Mouse (Mus musculus): ENCODE data around the gene Rab3c. TPM values are rescaled to one million over a fixed set of nuclear protein-coding genes. Genes with fewer than 3 reads are reported as not detected.

Rab3c gene
- polyA plus RNA-seq, 1 experiment from 2014 or later: 5.2 TPM

DNA sequence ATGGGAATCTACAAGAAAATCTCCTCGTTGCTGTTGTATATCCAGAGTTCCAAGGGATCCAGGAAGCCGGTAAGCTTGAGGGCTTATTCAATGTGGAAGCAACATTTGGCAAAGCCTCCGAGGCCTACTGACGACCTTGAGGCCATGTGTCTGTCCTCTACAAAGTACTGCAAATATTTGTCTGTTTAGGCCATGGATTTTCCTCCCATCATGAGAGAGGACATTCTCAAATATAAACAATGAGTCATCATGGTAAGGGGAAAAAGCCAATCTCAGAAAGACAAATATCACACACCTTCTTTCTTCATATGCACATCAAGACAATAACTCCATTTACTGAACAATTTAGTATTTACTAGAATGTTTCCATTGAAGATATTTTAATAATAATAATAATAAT is 158.0 kb downstream of the Rab3c start:
- H3K4me3 ChIP-seq (replicated peaks): no peak overlapping the region
- no peak overlapping the region for H3K27ac ChIP-seq
- no peak overlapping the region for H3K4me2 ChIP-seq (replicated peaks)
- no peaks in the 10 kb centered on the region for H3K9me3 ChIP-seq
- no peak for ATAC-seq
- no peaks in the 10 kb centered on the region for H3K4me1 ChIP-seq (replicated peaks)
- no peaks in the 10 kb centered on the region for H3K27me3 ChIP-seq (replicated peaks)
- H3K36me3 ChIP-seq: no peaks in the 10 kb centered on the region
- WGBS: 66% methylated on average over 4 of the region's 4 CpGs
- no peak overlapping the region for H3K9ac ChIP-seq

GRCm38 (mm10) chr13:110116892-110117291 is 163.9 kb downstream of the Rab3c start:
- no peak overlapping the region for H3K27ac ChIP-seq
- H3K36me3 ChIP-seq: no peaks in the 10 kb centered on the region
- no peaks in the 10 kb centered on the region for H3K4me1 ChIP-seq (replicated peaks)
- no peak overlapping the region for H3K4me2 ChIP-seq (replicated peaks)
- H3K9me3 ChIP-seq: no peaks in the 10 kb centered on the region
- H3K27me3 ChIP-seq (replicated peaks): no peaks in the 10 kb centered on the region
- 90% methylated on average over 5 of the region's 5 CpGs for WGBS
- ATAC-seq: no peak
- no peak overlapping the region for H3K9ac ChIP-seq
- H3K4me3 ChIP-seq (replicated peaks): no peak overlapping the region

DNA sequence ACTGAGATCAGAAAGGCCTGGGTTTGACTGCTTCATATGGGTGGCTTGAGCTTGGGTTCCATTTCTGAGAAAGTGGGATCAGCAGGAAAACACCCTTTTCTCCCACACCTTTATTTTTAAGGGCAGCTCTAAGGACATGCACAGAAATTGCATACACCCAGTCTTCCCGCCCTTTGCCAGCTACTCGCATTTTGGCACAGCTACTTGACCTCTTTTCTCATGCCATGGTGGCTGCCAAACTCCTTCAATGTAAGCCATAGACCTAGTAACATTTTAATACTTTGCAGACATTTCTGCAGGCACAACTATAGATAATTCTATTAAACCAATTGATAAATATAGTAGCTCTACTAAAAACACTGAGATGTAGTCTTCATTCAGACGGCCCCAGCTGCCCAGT is 164.5 kb downstream of the Rab3c start:
- 91% methylated on average over 3 of the region's 3 CpGs for WGBS
- Histone ChIP-seq H3K9me3 (no peaks in the 10 kb centered on the region), H3K9ac (no peak overlapping the region), H3K36me3 (no peaks in the 10 kb centered on the region), H3K27me3 (replicated peaks) (no peaks in the 10 kb centered on the region), H3K4me2 (replicated peaks) (no peak overlapping the region), H3K27ac (no peak overlapping the region), H3K4me1 (replicated peaks) (no peaks in the 10 kb centered on the region), H3K4me3 (replicated peaks) (no peak overlapping the region)
- ATAC-seq: no peak

DNA sequence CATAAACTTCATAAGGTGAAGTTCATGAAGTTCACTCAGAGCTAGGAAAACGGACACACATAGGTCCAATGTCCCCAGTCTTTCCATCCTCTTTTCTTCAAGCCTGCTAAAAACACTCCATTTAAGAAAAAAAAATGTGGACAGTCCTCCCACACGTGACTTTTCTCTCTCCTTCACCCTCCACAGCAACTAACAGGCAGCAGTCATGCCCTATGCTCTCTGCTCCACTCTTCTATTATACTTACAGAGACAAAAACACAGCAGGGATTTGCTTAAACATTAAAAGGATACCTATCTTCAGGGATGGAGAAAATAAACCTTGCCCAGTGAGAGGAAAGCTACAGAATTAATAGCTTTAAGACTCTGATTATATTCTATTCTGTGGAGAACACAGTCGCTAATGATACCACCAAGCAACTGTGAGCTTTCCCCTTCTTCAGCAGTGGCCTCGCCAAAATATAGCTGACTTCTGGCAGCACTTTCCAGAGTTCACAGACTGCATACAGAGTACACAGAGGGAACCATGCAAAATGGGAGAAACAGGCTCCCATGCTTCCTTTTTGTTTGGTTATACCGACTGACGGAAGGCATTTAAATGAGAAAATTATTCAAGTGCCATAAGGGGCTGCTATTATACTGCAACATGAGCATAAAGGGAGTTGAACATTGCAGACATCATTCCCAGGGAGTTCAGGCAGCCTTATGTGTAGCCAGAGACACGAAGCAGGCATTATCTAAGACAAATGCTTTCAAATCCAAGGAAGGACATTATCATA is 165.7 kb downstream of the Rab3c start:
- ATAC-seq: no peak
- no peak overlapping the region for H3K9ac ChIP-seq
- no peaks in the 10 kb centered on the region for H3K9me3 ChIP-seq

DNA sequence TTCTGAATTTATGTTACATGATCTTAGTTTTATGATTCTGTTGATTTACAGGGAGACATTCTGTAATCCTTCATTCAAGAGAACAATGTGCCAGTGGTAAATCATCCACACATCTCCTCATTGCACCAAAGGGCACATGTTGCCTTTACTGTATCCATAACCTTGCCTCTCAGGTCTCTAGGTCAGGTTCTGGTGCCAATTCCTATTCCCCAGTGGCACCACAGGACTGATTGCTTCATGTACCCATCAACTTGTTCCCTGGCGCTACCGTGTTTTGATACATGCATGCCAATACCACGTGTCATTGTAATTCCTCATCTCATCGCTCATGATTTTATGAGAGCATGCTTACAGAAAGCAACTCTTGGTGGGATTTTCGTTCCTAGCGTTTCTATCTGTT is 167.1 kb downstream of the Rab3c start:
- H3K9ac ChIP-seq: no peak overlapping the region
- WGBS: 93% methylated on average over 6 of the region's 6 CpGs
- no peak for ATAC-seq

More for the DNA sequence above, 165.7 kb downstream of the Rab3c start:
- no peak overlapping the region for H3K4me2 ChIP-seq (replicated peaks)
- no peak overlapping the region for H3K4me3 ChIP-seq (replicated peaks)
- no peaks in the 10 kb centered on the region for H3K36me3 ChIP-seq
- H3K4me1 ChIP-seq (replicated peaks): no peaks in the 10 kb centered on the region
- no peak overlapping the region for H3K27ac ChIP-seq
- WGBS: 61% methylated on average over 7 of the region's 7 CpGs
- H3K27me3 ChIP-seq (replicated peaks): no peaks in the 10 kb centered on the region

DNA sequence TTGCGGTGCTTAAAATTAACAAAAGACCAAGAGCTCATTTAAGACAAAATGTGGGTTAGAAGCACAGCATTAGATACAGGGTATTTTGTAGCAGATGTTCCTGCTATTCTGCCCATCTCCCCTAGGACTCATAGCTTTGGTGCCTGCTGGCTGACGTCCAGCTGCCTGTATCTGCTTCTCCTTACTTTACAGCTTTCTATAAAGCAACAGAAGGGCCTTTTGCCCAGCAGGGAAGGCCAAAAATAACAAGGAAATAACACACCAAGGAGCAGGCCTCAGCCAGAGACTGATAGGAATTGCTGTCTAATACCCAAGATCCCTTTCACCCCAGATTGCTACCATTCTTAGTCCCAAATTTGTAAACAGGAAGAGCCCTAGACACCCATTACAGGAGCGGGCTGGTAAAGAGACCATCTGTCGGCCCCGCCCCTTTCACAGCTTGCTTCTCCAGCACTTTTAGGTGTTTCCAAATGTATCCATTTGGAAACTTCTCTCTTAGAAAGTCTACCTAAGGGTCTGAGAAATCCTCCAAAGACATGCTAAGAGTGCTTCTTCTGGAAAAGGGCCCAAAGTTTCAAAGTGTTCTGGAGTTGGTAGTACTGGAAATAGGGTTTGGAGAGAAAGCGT is 183.3 kb downstream of the Rab3c start:
- Histone ChIP-seq H3K4me1 (replicated peaks) (no peaks in the 10 kb centered on the region), H3K36me3 (no peaks in the 10 kb centered on the region), H3K4me3 (replicated peaks) (no peak overlapping the region), H3K27ac (no peak overlapping the region), H3K9me3 (no peaks in the 10 kb centered on the region), H3K4me2 (replicated peaks) (no peak overlapping the region), H3K9ac (no peak overlapping the region), H3K27me3 (replicated peaks) (no peaks in the 10 kb centered on the region)
- ATAC-seq: no peak
- 78% methylated on average over 6 of the region's 6 CpGs for WGBS

More for the DNA sequence above, 167.1 kb downstream of the Rab3c start:
- Histone ChIP-seq H3K4me1 (replicated peaks) (no peaks in the 10 kb centered on the region), H3K27ac (no peak overlapping the region), H3K9me3 (no peaks in the 10 kb centered on the region), H3K36me3 (no peaks in the 10 kb centered on the region), H3K27me3 (replicated peaks) (no peaks in the 10 kb centered on the region), H3K4me2 (replicated peaks) (no peak overlapping the region), H3K4me3 (replicated peaks) (no peak overlapping the region)

- 77% methylated on average over 6 of the region's 6 CpGs for WGBS
- Histone ChIP-seq H3K27me3 (replicated peaks) (no peaks in the 10 kb centered on the region), H3K36me3 (no peaks in the 10 kb centered on the region), H3K4me2 (replicated peaks) (no peak overlapping the region), H3K9me3 (no peaks in the 10 kb centered on the region), H3K4me1 (replicated peaks) (no peaks in the 10 kb centered on the region), H3K27ac (no peak overlapping the region), H3K4me3 (replicated peaks) (no peak overlapping the region), H3K9ac (no peak overlapping the region)
- ATAC-seq: no peak
These were observed 185.8 kb downstream of the Rab3c start for GRCm38 (mm10) chr13:110094998-110095397.

- no peaks in the 10 kb centered on the region for H3K4me1 ChIP-seq (replicated peaks)
- no peak for ATAC-seq
- no peak overlapping the region for H3K27ac ChIP-seq
- H3K27me3 ChIP-seq (replicated peaks): no peaks in the 10 kb centered on the region
- no peak overlapping the region for H3K4me2 ChIP-seq (replicated peaks)
- H3K9me3 ChIP-seq: no peaks in the 10 kb centered on the region
- no peak overlapping the region for H3K9ac ChIP-seq
- WGBS: 61% methylated on average over 17 of the region's 17 CpGs
- H3K4me3 ChIP-seq (replicated peaks): no peak overlapping the region
- H3K36me3 ChIP-seq: no peaks in the 10 kb centered on the region
These were observed 186.8 kb downstream of the Rab3c start for GRCm38 (mm10) chr13:110093720-110094685.

- no peaks in the 10 kb centered on the region for H3K9me3 ChIP-seq
- no peak for ATAC-seq
- no peaks in the 10 kb centered on the region for H3K4me1 ChIP-seq (replicated peaks)
- no peaks in the 10 kb centered on the region for H3K27me3 ChIP-seq (replicated peaks)
- H3K9ac ChIP-seq: no peak overlapping the region
- H3K4me3 ChIP-seq (replicated peaks): no peak overlapping the region
- H3K4me2 ChIP-seq (replicated peaks): no peak overlapping the region
- H3K36me3 ChIP-seq: no peaks in the 10 kb centered on the region
- H3K27ac ChIP-seq: no peak overlapping the region
- 85% methylated on average over 8 of the region's 8 CpGs for WGBS
These were observed 196.8 kb downstream of the Rab3c start for GRCm38 (mm10) chr13:110083961-110084360.

- no peak overlapping the region for H3K9ac ChIP-seq
- H3K9me3 ChIP-seq: no peaks in the 10 kb centered on the region
- no peaks in the 10 kb centered on the region for H3K27me3 ChIP-seq (replicated peaks)
- no peak overlapping the region for H3K27ac ChIP-seq
- no peaks in the 10 kb centered on the region for H3K4me1 ChIP-seq (replicated peaks)
- no peaks in the 10 kb centered on the region for H3K36me3 ChIP-seq
- no peak overlapping the region for H3K4me2 ChIP-seq (replicated peaks)
- ATAC-seq: no peak
- no peak overlapping the region for H3K4me3 ChIP-seq (replicated peaks)
These were observed 199.6 kb downstream of the Rab3c start for GRCm38 (mm10) chr13:110081174-110081573.

- H3K4me2 ChIP-seq (replicated peaks): no peak overlapping the region
- H3K4me1 ChIP-seq (replicated peaks): no peaks in the 10 kb centered on the region
- no peak overlapping the region for H3K27ac ChIP-seq
- H3K4me3 ChIP-seq (replicated peaks): no peak overlapping the region
- no peaks in the 10 kb centered on the region for H3K36me3 ChIP-seq
- H3K27me3 ChIP-seq (replicated peaks): no peaks in the 10 kb centered on the region
- WGBS: 85% methylated on average over 9 of the region's 9 CpGs
- H3K9ac ChIP-seq: no peak overlapping the region
- no peak for ATAC-seq
- no peaks in the 10 kb centered on the region for H3K9me3 ChIP-seq
These were observed 205.2 kb downstream of the Rab3c start for GRCm38 (mm10) chr13:110075587-110075986.

DNA sequence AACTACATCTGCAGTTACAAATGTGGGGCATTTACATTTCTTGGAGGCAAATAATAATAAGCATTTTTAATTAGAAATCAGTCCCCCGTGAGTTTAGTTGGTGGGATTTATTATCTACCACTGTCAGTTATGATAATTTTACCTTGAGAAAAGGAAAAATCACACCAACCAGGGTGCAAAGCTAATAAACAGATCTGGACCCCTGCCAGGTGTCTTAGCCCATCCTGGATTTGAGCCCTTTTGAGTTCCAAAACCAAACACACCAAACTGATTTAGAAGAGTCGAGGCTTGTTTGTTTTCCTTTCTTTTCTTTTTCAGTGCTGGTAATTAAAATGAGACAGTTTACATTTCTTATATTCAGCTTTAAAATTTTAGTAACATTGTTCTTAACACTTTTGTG is 206.6 kb downstream of the Rab3c start:
- H3K9me3 ChIP-seq: no peaks in the 10 kb centered on the region
- H3K27ac ChIP-seq: no peak overlapping the region
- H3K36me3 ChIP-seq: no peaks in the 10 kb centered on the region
- H3K27me3 ChIP-seq (replicated peaks): no peaks in the 10 kb centered on the region
- WGBS: 75% methylated on average over 2 of the region's 2 CpGs
- no peak for ATAC-seq
- no peak overlapping the region for H3K4me3 ChIP-seq (replicated peaks)
- no peaks in the 10 kb centered on the region for H3K4me1 ChIP-seq (replicated peaks)
- no peak overlapping the region for H3K4me2 ChIP-seq (replicated peaks)
- H3K9ac ChIP-seq: no peak overlapping the region
